In the genomic region with DNA sequence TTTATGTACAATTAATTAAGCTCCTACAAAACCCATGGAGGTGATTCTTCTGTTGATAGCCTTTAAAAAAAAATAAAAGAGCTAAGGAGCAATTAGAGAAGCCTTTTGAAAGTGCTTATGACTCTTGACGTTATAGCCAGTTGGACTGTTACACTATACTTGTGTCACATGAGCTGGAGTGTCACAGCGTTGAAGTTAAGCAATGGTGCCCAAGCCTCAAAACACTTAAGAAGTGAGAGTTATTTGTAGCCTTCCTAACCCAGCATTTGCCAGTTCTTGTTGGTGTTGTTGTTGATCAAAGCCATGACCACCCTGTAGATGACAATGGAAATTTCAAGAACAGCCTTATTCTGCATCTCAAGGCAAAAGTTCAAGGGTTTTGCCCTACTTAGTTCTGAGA, we compare ENCODE assay signal across 22 mouse cellular contexts.
"Had no signal": no experiment of that assay in that cellular context is flagged by ENCODE, and none has a peak within 500 bp of the region (broad histone marks: within the 10 kb centered on the region; RNA-seq: fewer than 3 reads in every experiment).

No protein-coding gene starts in this region.

- H3K9ac ChIP-seq: limb, embryonic 13.5 days; liver, embryonic 12.5 days; liver, embryonic 15.5 days; lung, embryonic 14.5 days; midbrain, embryonic 12.5 days; midbrain, embryonic 15.5 days; neural tube, embryonic 12.5 days; neural tube, embryonic 15.5 days; stomach, embryonic 15.5 days had no signal

- H3K36me3 ChIP-seq: limb, embryonic 10.5 days; limb, embryonic 13.5 days; liver, embryonic 12.5 days; liver, embryonic 15.5 days; midbrain, embryonic 12.5 days; midbrain, embryonic 15.5 days; neural tube, embryonic 12.5 days; neural tube, embryonic 15.5 days; stomach, embryonic 15.5 days had no signal

- H3K4me3 ChIP-seq: layer of hippocampus, adult 2 months; limb, embryonic 10.5 days; limb, embryonic 13.5 days; liver, embryonic 12.5 days; liver, embryonic 15.5 days; midbrain, embryonic 12.5 days; midbrain, embryonic 15.5 days; neural tube, embryonic 12.5 days; neural tube, embryonic 15.5 days; stomach, embryonic 15.5 days had no signal

- ATAC-seq: intestine, postnatal 0 days; liver, embryonic 12.5 days; midbrain, embryonic 15.5 days had no signal

- H3K27me3 ChIP-seq: limb, embryonic 13.5 days; liver, embryonic 12.5 days; liver, embryonic 15.5 days; midbrain, embryonic 12.5 days; midbrain, embryonic 15.5 days; neural tube, embryonic 12.5 days; neural tube, embryonic 15.5 days; stomach, embryonic 15.5 days had no signal

- H3K4me2 ChIP-seq: limb, embryonic 13.5 days; liver, embryonic 12.5 days; liver, embryonic 15.5 days; lung, embryonic 14.5 days; midbrain, embryonic 12.5 days; midbrain, embryonic 15.5 days; neural tube, embryonic 12.5 days; neural tube, embryonic 15.5 days; stomach, embryonic 15.5 days had no signal

- DNase-seq: kidney, adult 2 months; kidney, postnatal 25 days; layer of hippocampus, adult 9-11 months; liver; lung, embryonic 14.5 days; lung, postnatal 10 days; retina, postnatal 1 day; right cerebral cortex, postnatal 25 days; spleen, adult 18-20 months; thymus, postnatal 25 days had no signal

- H3K27ac ChIP-seq: kidney, postnatal 0 days; layer of hippocampus, adult 2 months; limb, embryonic 10.5 days; limb, embryonic 13.5 days; liver, embryonic 12.5 days; liver, embryonic 15.5 days; midbrain, embryonic 12.5 days; midbrain, embryonic 15.5 days; neural tube, embryonic 12.5 days; neural tube, embryonic 15.5 days; stomach, embryonic 15.5 days had no signal

- H3K4me1 ChIP-seq: limb, embryonic 10.5 days; limb, embryonic 13.5 days; liver, embryonic 12.5 days; liver, embryonic 15.5 days; midbrain, embryonic 15.5 days; neural tube, embryonic 15.5 days; stomach, embryonic 15.5 days had no signal

- H3K9me3 ChIP-seq: limb, embryonic 10.5 days; limb, embryonic 13.5 days; liver, embryonic 12.5 days; liver, embryonic 15.5 days; midbrain, embryonic 12.5 days; midbrain, embryonic 15.5 days; neural tube, embryonic 12.5 days; neural tube, embryonic 15.5 days; stomach, embryonic 15.5 days had no signal
